Mouse (Mus musculus) heart, embryonic 12.5 days (tissue): ENCODE measurements at regions not wholly inside any gene's neighbourhood (a gene's known extent, or its start where the extent isn't known, plus 50 kb on each side); places are given as distances from the start of the nearest gene placed in this dataset.

ENCODE experiments used
- ATAC-seq: fragments of 200-750 bp; cut with Nextera tagmentation; 2 replicates; pipeline ENCODE4 v1.8.0; 2017; ENCODE audit warnings: moderate TSS enrichment, moderate library complexity; ENCODE audit not compliant: insufficient number of reproducible peaks, low FRiP score
- H3K27ac ChIP-seq: fragments of 300-500 bp; sonication (generic); 2 replicates; pipeline ENCODE4 v1.5.1; 2016; ENCODE audit warnings: mild to moderate bottlenecking, moderate library complexity; ENCODE audit not compliant: poor library complexity, severe bottlenecking
- H3K27me3 ChIP-seq: fragments of 300-500 bp; sonication (generic); replicated peaks from 2 replicates; pipeline ENCODE4 v1.6.1; 2016; ENCODE audit warnings: mild to moderate bottlenecking, moderate library complexity
- H3K36me3 ChIP-seq: fragments of 300-500 bp; sonication (generic); 2 replicates; pipeline ENCODE4 v1.6.1; 2016; ENCODE audit warnings: mild to moderate bottlenecking, moderate library complexity
- H3K4me1 ChIP-seq: fragments of 300-500 bp; sonication (generic); replicated peaks from 2 replicates; pipeline ENCODE4 v1.6.1; 2016; ENCODE audit warnings: mild to moderate bottlenecking
- H3K4me2 ChIP-seq: fragments of 300-500 bp; sonication (generic); 2 replicates; pipeline ENCODE4 v1.6.1; 2016; ENCODE audit warnings: mild to moderate bottlenecking, moderate library complexity
- H3K4me3 ChIP-seq: fragments of 300-500 bp; sonication (generic); 2 replicates; pipeline ENCODE4 v1.5.1; 2016; ENCODE audit warnings: mild to moderate bottlenecking
- H3K9ac ChIP-seq: fragments of 300-500 bp; sonication (generic); 2 replicates; pipeline ENCODE4 v1.6.1; 2016; ENCODE audit warnings: mild to moderate bottlenecking, moderate library complexity
- H3K9me3 ChIP-seq: fragments of 300-500 bp; sonication (generic); replicated peaks from 2 replicates; pipeline ENCODE4 v1.6.1; 2016; ENCODE audit warnings: mild to moderate bottlenecking, moderate library complexity
- WGBS: fragments of 180-500 bp; shearing (Covaris S2); methylation state at CpG from one replicate; pipeline ENCODE4 v1.1.7; 2016; 5-methylcytosine and 5-hydroxymethylcytosine counted together

- H3K4me2 ChIP-seq, result no peak overlapping the region
- no peak overlapping the region for H3K4me3 ChIP-seq
- 21% methylated on average over 2 of the region's 2 CpGs for WGBS
- no peaks in the 10 kb centered on the region for H3K27me3 ChIP-seq
- H3K9me3 ChIP-seq, result peaks cover 6% of the 10 kb centered on the region; the same call in 1 of the 2 replicates
- no peak for ATAC-seq
- H3K27ac ChIP-seq, result no peak overlapping the region
- no peaks in the 10 kb centered on the region for H3K36me3 ChIP-seq
- H3K4me1 ChIP-seq, result no peaks in the 10 kb centered on the region
- no peak overlapping the region for H3K9ac ChIP-seq
These were observed 230.3 kb downstream of the Parp8 start for GRCm38 (mm10) chr13:116795041-116795440.

GRCm38 (mm10) chr13:116781616-116782015 is 243.7 kb downstream of the Parp8 start:
- H3K4me2 ChIP-seq, result no peak overlapping the region
- no peaks in the 10 kb centered on the region for H3K36me3 ChIP-seq

GRCm38 (mm10) chr13:116765491-116765890 is 259.8 kb downstream of the Parp8 start:
- H3K4me1 ChIP-seq, result 0 out of 2 replicates have a peak, but pooled peaks cover 7% of the 10 kb centered on the region
- H3K4me3 ChIP-seq, result no peak overlapping the region
- no peaks in the 10 kb centered on the region for H3K36me3 ChIP-seq
- H3K4me2 ChIP-seq, result no peak overlapping the region
- H3K9ac ChIP-seq, result no peak overlapping the region
- H3K27ac ChIP-seq, result no peak overlapping the region
- WGBS, result 77% methylated on average over 3 of the region's 3 CpGs
- H3K9me3 ChIP-seq, result no peaks in the 10 kb centered on the region
- ATAC-seq, result no peak
- no peaks in the 10 kb centered on the region for H3K27me3 ChIP-seq

More at GRCm38 (mm10) chr13:116781616-116782015, 243.7 kb downstream of the Parp8 start:
- ATAC-seq, result no peak
- Histone ChIP-seq H3K27ac (no peak overlapping the region), H3K4me3 (no peak overlapping the region), H3K4me1 (no peaks in the 10 kb centered on the region), H3K27me3 (no peaks in the 10 kb centered on the region), H3K9ac (no peak overlapping the region), H3K9me3 (no peaks in the 10 kb centered on the region)

GRCm38 (mm10) chr13:116759912-116760311 is 265.4 kb downstream of the Parp8 start:
- Histone ChIP-seq H3K4me2 (no peak overlapping the region), H3K9ac (no peak overlapping the region), H3K4me3 (no peak overlapping the region), H3K9me3 (no peaks in the 10 kb centered on the region), H3K27me3 (no peaks in the 10 kb centered on the region), H3K36me3 (no peaks in the 10 kb centered on the region), H3K27ac (no peak overlapping the region), H3K4me1 (0 out of 2 replicates have a peak, but pooled peaks cover 7% of the 10 kb centered on the region)
- ATAC-seq, result no peak
- WGBS, result 87% methylated on average over 2 of the region's 2 CpGs

GRCm38 (mm10) chr13:116740825-116741224 is 284.5 kb downstream of the Parp8 start:
- no peak overlapping the region for H3K4me2 ChIP-seq
- no peaks in the 10 kb centered on the region for H3K27me3 ChIP-seq
- no peaks in the 10 kb centered on the region for H3K9me3 ChIP-seq
- ATAC-seq, result no peak
- no peaks in the 10 kb centered on the region for H3K4me1 ChIP-seq
- no peak overlapping the region for H3K4me3 ChIP-seq
- no peak overlapping the region for H3K27ac ChIP-seq
- WGBS, result 69% methylated on average over 4 of the region's 4 CpGs
- no peaks in the 10 kb centered on the region for H3K36me3 ChIP-seq
- H3K9ac ChIP-seq, result no peak overlapping the region

- H3K27ac ChIP-seq, result no peak overlapping the region
- WGBS, result 75% methylated on average over 14 of the region's 14 CpGs
- ATAC-seq, result no peak
These were observed 301.8 kb downstream of the Parp8 start for GRCm38 (mm10) chr13:116723361-116724153.

GRCm38 (mm10) chr13:116714809-116715208 is 310.5 kb downstream of the Parp8 start:
- ATAC-seq, result no peak
- 14% methylated on average over 5 of the region's 5 CpGs for WGBS

More at GRCm38 (mm10) chr13:116723361-116724153, 301.8 kb downstream of the Parp8 start:
- Histone ChIP-seq H3K4me2 (no peak overlapping the region), H3K9ac (no peak overlapping the region), H3K27me3 (no peaks in the 10 kb centered on the region), H3K4me3 (no peak overlapping the region), H3K4me1 (no peaks in the 10 kb centered on the region), H3K9me3 (no peaks in the 10 kb centered on the region), H3K36me3 (no peaks in the 10 kb centered on the region)

GRCm38 (mm10) chr13:116711866-116712593 is 313.3 kb downstream of the Parp8 start:
- H3K4me2 ChIP-seq, result peak overlapping the region; percentile 86
- H3K27ac ChIP-seq, result no peak overlapping the region
- H3K36me3 ChIP-seq, result no peaks in the 10 kb centered on the region
- H3K4me3 ChIP-seq, result peak overlapping the region; percentile 49
- H3K4me1 ChIP-seq, result peaks cover 15% of the 10 kb centered on the region; the same call in 1 of the 2 replicates
- no peaks in the 10 kb centered on the region for H3K9me3 ChIP-seq
- peak; percentile 51; the same call in 1 of the 2 replicates for ATAC-seq
- WGBS, result under 1% methylated on average over 24 of the region's 24 CpGs
- peak overlapping the region; percentile 58 for H3K9ac ChIP-seq
- H3K27me3 ChIP-seq, result peaks cover 32% of the 10 kb centered on the region

More at GRCm38 (mm10) chr13:116714809-116715208, 310.5 kb downstream of the Parp8 start:
- Histone ChIP-seq H3K27ac (no peak overlapping the region), H3K27me3 (peaks cover 29% of the 10 kb centered on the region), H3K9me3 (no peaks in the 10 kb centered on the region), H3K9ac (no peak overlapping the region), H3K36me3 (no peaks in the 10 kb centered on the region), H3K4me1 (peaks cover 6% of the 10 kb centered on the region; the same call in 1 of the 2 replicates), H3K4me2 (no peak overlapping the region), H3K4me3 (no peak overlapping the region)

- H3K9ac ChIP-seq, result peak overlapping the region; percentile 58
These were observed 314.0 kb downstream of the Parp8 start for GRCm38 (mm10) chr13:116711148-116711865.

GRCm38 (mm10) chr13:116709671-116710070 is 315.7 kb downstream of the Parp8 start:
- ATAC-seq, result no peak
- H3K9me3 ChIP-seq, result no peaks in the 10 kb centered on the region
- 36% methylated on average over 7 of the region's 7 CpGs for WGBS
- no peak overlapping the region for H3K4me3 ChIP-seq
- H3K4me1 ChIP-seq, result peaks cover 21% of the 10 kb centered on the region; the same call in 1 of the 2 replicates
- no peak overlapping the region for H3K9ac ChIP-seq
- H3K27ac ChIP-seq, result no peak overlapping the region
- H3K36me3 ChIP-seq, result no peaks in the 10 kb centered on the region
- peaks cover 46% of the 10 kb centered on the region for H3K27me3 ChIP-seq
- peak overlapping the region; percentile 64; the same call in 1 of the 2 replicates for H3K4me2 ChIP-seq

More at GRCm38 (mm10) chr13:116711148-116711865, 314.0 kb downstream of the Parp8 start:
- H3K4me2 ChIP-seq, result peak overlapping the region; percentile 86
- WGBS, result 1% methylated on average over 22 of the region's 22 CpGs
- H3K9me3 ChIP-seq, result no peaks in the 10 kb centered on the region
- H3K27ac ChIP-seq, result no peak overlapping the region
- H3K4me1 ChIP-seq, result peaks cover 15% of the 10 kb centered on the region; the same call in 1 of the 2 replicates
- peak overlapping the region; percentile 49 for H3K4me3 ChIP-seq
- H3K27me3 ChIP-seq, result peaks cover 36% of the 10 kb centered on the region
- H3K36me3 ChIP-seq, result no peaks in the 10 kb centered on the region
- ATAC-seq, result no peak
